Mouse (Mus musculus): ENCODE results near the gene Draxin. TPM values are rescaled to one million over a fixed set of nuclear protein-coding genes. Genes with fewer than 3 reads are reported as not detected.
A peak's percentile ranks its signal among the peaks of the same experiment; 100 is the strongest.
"Not testable (repeated sequence)": the region's sequence is repeated elsewhere in the genome, so short reads cannot be mapped to it uniquely, and the experiment has no call there.

The Draxin gene
- 11.8 and 11.9 TPM in 2 replicates for polyA plus RNA-seq (2015; fragmentation: Nextera tagmentation; extraction: Ambion mirVana)

GRCm38 (mm10) chr4:148130561-148131413 is at the start of gene Draxin:
Gene Draxin, minus strand, starts transcription at chr4:148130698.
- Histone ChIP-seq H3K9ac (ENCODE audit: low read depth, low read length) (peak within 1 kb of the TSS; percentile 98), H3K9me3 (replicated peaks; ENCODE audit: control insufficient read depth, low read length, poor library complexity, severe bottlenecking) (no peaks in the 10 kb centered on the region), H3K27me3 (ENCODE audit: control insufficient read depth, insufficient read depth, low read depth, low read length) (no peaks in the 10 kb centered on the region), H3K4me3 (ENCODE audit: low read depth, low read length) (peak within 1 kb of the TSS; percentile 82), H3K4me2 (ENCODE audit: low read length) (peak within 1 kb of the TSS; percentile 83), H3K36me3 (ENCODE audit: control insufficient read depth, insufficient read depth, low read length) (no peaks in the 10 kb centered on the region), H3K4me1 (ENCODE audit: control insufficient read depth, insufficient read depth, low read length) (peaks cover 24% of the 10 kb centered on the region), H3K27ac (ENCODE audit: low read length) (peak within 1 kb of the TSS; percentile 97)
- peak; percentile 73 for ATAC-seq
- under 1% methylated on average over 79 of the region's 87 CpGs for WGBS

GRCm38 (mm10) chr4:148177716-148178115 is 47.2 kb upstream of the Draxin start:
- Histone ChIP-seq H3K4me1 (ENCODE audit: control insufficient read depth, insufficient read depth, low read length) (peaks cover 26% of the 10 kb centered on the region), H3K4me2 (ENCODE audit: low read length) (no peak overlapping the region), H3K27me3 (ENCODE audit: control insufficient read depth, insufficient read depth, low read depth, low read length) (0 out of 2 replicates have a peak, but pooled peaks cover 6% of the 10 kb centered on the region), H3K9me3 (replicated peaks; ENCODE audit: control insufficient read depth, low read length, poor library complexity, severe bottlenecking) (no peaks in the 10 kb centered on the region), H3K4me3 (ENCODE audit: low read depth, low read length) (no peak overlapping the region), H3K9ac (ENCODE audit: low read depth, low read length) (no peak overlapping the region), H3K27ac (ENCODE audit: low read length) (no peak overlapping the region), H3K36me3 (ENCODE audit: control insufficient read depth, insufficient read depth, low read length) (no peaks in the 10 kb centered on the region)
- no peak for ATAC-seq

- H3K4me1 ChIP-seq (ENCODE audit: control insufficient read depth, insufficient read depth, low read length): peaks cover 26% of the 10 kb centered on the region
- not testable (repeated sequence) for H3K27ac ChIP-seq (ENCODE audit: low read length); ATAC-seq; H3K27me3 ChIP-seq (ENCODE audit: control insufficient read depth, insufficient read depth, low read depth, low read length); H3K9me3 ChIP-seq (replicated peaks; ENCODE audit: control insufficient read depth, low read length, poor library complexity, severe bottlenecking); H3K9ac ChIP-seq (ENCODE audit: low read depth, low read length); H3K36me3 ChIP-seq (ENCODE audit: control insufficient read depth, insufficient read depth, low read length); H3K4me3 ChIP-seq (ENCODE audit: low read depth, low read length); H3K4me2 ChIP-seq (ENCODE audit: low read length)
- 67% methylated on average over 5 of the region's 6 CpGs for WGBS
Observed at GRCm38 (mm10) chr4:148176603-148177002, 46.1 kb upstream of the Draxin start.

- peak overlapping the region; percentile 60 for H3K4me2 ChIP-seq (ENCODE audit: low read length)
- peak overlapping the region; percentile 76 for H3K27ac ChIP-seq (ENCODE audit: low read length)
- no peaks in the 10 kb centered on the region for H3K36me3 ChIP-seq (ENCODE audit: control insufficient read depth, insufficient read depth, low read length)
- ATAC-seq: peak; percentile 7; the same call in 1 of the 2 replicates
- peaks cover 26% of the 10 kb centered on the region for H3K4me1 ChIP-seq (ENCODE audit: control insufficient read depth, insufficient read depth, low read length)
- H3K27me3 ChIP-seq (ENCODE audit: control insufficient read depth, insufficient read depth, low read depth, low read length): peaks cover 10% of the 10 kb centered on the region; the same call in 1 of the 2 replicates
- WGBS: 5% methylated on average over 12 of the region's 12 CpGs
- no peaks in the 10 kb centered on the region for H3K9me3 ChIP-seq (replicated peaks; ENCODE audit: control insufficient read depth, low read length, poor library complexity, severe bottlenecking)
- no peak overlapping the region for H3K4me3 ChIP-seq (ENCODE audit: low read depth, low read length)
- H3K9ac ChIP-seq (ENCODE audit: low read depth, low read length): peak overlapping the region; percentile 60; the same call in 1 of the 2 replicates
Observed at GRCm38 (mm10) chr4:148174495-148174862, 44.0 kb upstream of the Draxin start.

- Histone ChIP-seq H3K4me3 (ENCODE audit: low read depth, low read length) (peak overlapping the region; percentile 31), H3K27me3 (ENCODE audit: control insufficient read depth, insufficient read depth, low read depth, low read length) (peaks cover 10% of the 10 kb centered on the region; the same call in 1 of the 2 replicates), H3K36me3 (ENCODE audit: control insufficient read depth, insufficient read depth, low read length) (no peaks in the 10 kb centered on the region), H3K9ac (ENCODE audit: low read depth, low read length) (peak overlapping the region; percentile 60), H3K4me1 (ENCODE audit: control insufficient read depth, insufficient read depth, low read length) (peaks cover 26% of the 10 kb centered on the region), H3K4me2 (ENCODE audit: low read length) (peak overlapping the region; percentile 60), H3K9me3 (replicated peaks; ENCODE audit: control insufficient read depth, low read length, poor library complexity, severe bottlenecking) (no peaks in the 10 kb centered on the region), H3K27ac (ENCODE audit: low read length) (peak overlapping the region; percentile 76)
- ATAC-seq: peak; percentile 72
- WGBS: 2% methylated on average over 30 of the region's 30 CpGs
Observed at GRCm38 (mm10) chr4:148173811-148174494, 43.5 kb upstream of the Draxin start.

GRCm38 (mm10) chr4:148171261-148171660 is 40.8 kb upstream of the Draxin start:
- H3K4me2 ChIP-seq (ENCODE audit: low read length): no peak overlapping the region
- H3K9ac ChIP-seq (ENCODE audit: low read depth, low read length): no peak overlapping the region
- ATAC-seq: no peak
- no peak overlapping the region for H3K27ac ChIP-seq (ENCODE audit: low read length)
- H3K9me3 ChIP-seq (replicated peaks; ENCODE audit: control insufficient read depth, low read length, poor library complexity, severe bottlenecking): no peaks in the 10 kb centered on the region
- peaks cover 31% of the 10 kb centered on the region for H3K4me1 ChIP-seq (ENCODE audit: control insufficient read depth, insufficient read depth, low read length)
- no peak overlapping the region for H3K4me3 ChIP-seq (ENCODE audit: low read depth, low read length)
- WGBS: 7% methylated on average over 3 of the region's 3 CpGs
- peaks cover 12% of the 10 kb centered on the region for H3K27me3 ChIP-seq (ENCODE audit: control insufficient read depth, insufficient read depth, low read depth, low read length)
- no peaks in the 10 kb centered on the region for H3K36me3 ChIP-seq (ENCODE audit: control insufficient read depth, insufficient read depth, low read length)

- Histone ChIP-seq H3K9me3 (replicated peaks; ENCODE audit: control insufficient read depth, low read length, poor library complexity, severe bottlenecking) (no peaks in the 10 kb centered on the region), H3K27ac (ENCODE audit: low read length) (no peak overlapping the region), H3K4me1 (ENCODE audit: control insufficient read depth, insufficient read depth, low read length) (peaks cover 27% of the 10 kb centered on the region), H3K27me3 (ENCODE audit: control insufficient read depth, insufficient read depth, low read depth, low read length) (peaks cover 14% of the 10 kb centered on the region), H3K36me3 (ENCODE audit: control insufficient read depth, insufficient read depth, low read length) (no peaks in the 10 kb centered on the region), H3K4me2 (ENCODE audit: low read length) (no peak overlapping the region), H3K9ac (ENCODE audit: low read depth, low read length) (no peak overlapping the region), H3K4me3 (ENCODE audit: low read depth, low read length) (no peak overlapping the region)
- no peak for ATAC-seq
- WGBS: 0% methylated on average over 2 of the region's 2 CpGs
Observed at GRCm38 (mm10) chr4:148170842-148171241, 40.3 kb upstream of the Draxin start.

GRCm38 (mm10) chr4:148169586-148169985 is 39.1 kb upstream of the Draxin start:
- Histone ChIP-seq H3K9ac (ENCODE audit: low read depth, low read length) (no peak overlapping the region), H3K4me1 (ENCODE audit: control insufficient read depth, insufficient read depth, low read length) (peaks cover 24% of the 10 kb centered on the region), H3K9me3 (replicated peaks; ENCODE audit: control insufficient read depth, low read length, poor library complexity, severe bottlenecking) (no peaks in the 10 kb centered on the region), H3K36me3 (ENCODE audit: control insufficient read depth, insufficient read depth, low read length) (no peaks in the 10 kb centered on the region), H3K4me2 (ENCODE audit: low read length) (no peak overlapping the region), H3K4me3 (ENCODE audit: low read depth, low read length) (no peak overlapping the region), H3K27ac (ENCODE audit: low read length) (no peak overlapping the region), H3K27me3 (ENCODE audit: control insufficient read depth, insufficient read depth, low read depth, low read length) (peaks cover 27% of the 10 kb centered on the region)
- 22% methylated on average over 15 of the region's 15 CpGs for WGBS
- ATAC-seq: no peak

- no peak overlapping the region for H3K9ac ChIP-seq (ENCODE audit: low read depth, low read length)
- 22% methylated on average over 7 of the region's 7 CpGs for WGBS
- H3K9me3 ChIP-seq (replicated peaks; ENCODE audit: control insufficient read depth, low read length, poor library complexity, severe bottlenecking): no peaks in the 10 kb centered on the region
- H3K4me2 ChIP-seq (ENCODE audit: low read length): no peak overlapping the region
- H3K36me3 ChIP-seq (ENCODE audit: control insufficient read depth, insufficient read depth, low read length): no peaks in the 10 kb centered on the region
- ATAC-seq: no peak
- H3K27ac ChIP-seq (ENCODE audit: low read length): no peak overlapping the region
- H3K27me3 ChIP-seq (ENCODE audit: control insufficient read depth, insufficient read depth, low read depth, low read length): peaks cover 36% of the 10 kb centered on the region
- peaks cover 20% of the 10 kb centered on the region for H3K4me1 ChIP-seq (ENCODE audit: control insufficient read depth, insufficient read depth, low read length)
- no peak overlapping the region for H3K4me3 ChIP-seq (ENCODE audit: low read depth, low read length)
Observed at GRCm38 (mm10) chr4:148168287-148168686, 37.8 kb upstream of the Draxin start.
